Mouse (Mus musculus) forebrain, embryonic 12.5 days (tissue): ENCODE results near the gene Pnldc1. TPM values are rescaled to one million over a fixed set of nuclear protein-coding genes. Genes with fewer than 3 reads are reported as not detected.
A peak's percentile ranks its signal among the peaks of the same experiment; 100 is the strongest.
"Not testable (repeated sequence)": the region's sequence is repeated elsewhere in the genome, so short reads cannot be mapped to it uniquely, and the experiment has no call there.

Experiments used
- ATAC-seq: fragments of 200-750 bp; cut with Nextera tagmentation; 2 replicates; pipeline ENCODE4 v1.8.0; 2017; ENCODE audit warnings: moderate TSS enrichment; ENCODE audit not compliant: low FRiP score
- H3K27ac ChIP-seq: fragments of 300-500 bp; sonication (generic); 2 replicates; pipeline ENCODE4 v1.5.1; 2016; ENCODE audit warnings: mild to moderate bottlenecking
- H3K27me3 ChIP-seq: fragments of 300-500 bp; sonication (generic); 2 replicates; pipeline ENCODE4 v1.6.1; 2016; ENCODE audit warnings: mild to moderate bottlenecking
- H3K36me3 ChIP-seq: fragments of 300-500 bp; sonication (generic); replicated peaks from 2 replicates; pipeline ENCODE4 v1.6.1; 2016; ENCODE audit warnings: mild to moderate bottlenecking
- H3K4me1 ChIP-seq: fragments of 300-500 bp; sonication (generic); 2 replicates; pipeline ENCODE4 v1.6.1; 2016
- H3K4me2 ChIP-seq: fragments of 300-500 bp; sonication (generic); 2 replicates; pipeline ENCODE4 v1.6.1; 2016; ENCODE audit warnings: mild to moderate bottlenecking, moderate library complexity
- H3K4me3 ChIP-seq: fragments of 300-500 bp; sonication (generic); replicated peaks from 2 replicates; pipeline ENCODE4 v1.5.1; 2016; ENCODE audit warnings: mild to moderate bottlenecking
- H3K9ac ChIP-seq: fragments of 300-500 bp; sonication (generic); 2 replicates; pipeline ENCODE4 v1.6.1; 2016; ENCODE audit warnings: mild to moderate bottlenecking
- H3K9me3 ChIP-seq: fragments of 300-500 bp; sonication (generic); 2 replicates; pipeline ENCODE4 v1.6.1; 2016
- WGBS: fragments of 180-500 bp; shearing (Covaris S2); methylation state at CpG from one replicate; pipeline ENCODE4 v1.1.7; 2016; 5-methylcytosine and 5-hydroxymethylcytosine counted together
- polyA plus RNA-seq: library from polyadenylated mRNA; unstranded; fragments of >200 nt; fragmentation: Nextera tagmentation; extraction: Ambion mirVana; gene quantifications from 2 replicates; pipeline ENCODE4 v1.2.1, GENCODE M21; 2016

Pnldc1 gene
- polyA plus RNA-seq, 1 experiment from 2014 or later, result 2.5 TPM

DNA sequence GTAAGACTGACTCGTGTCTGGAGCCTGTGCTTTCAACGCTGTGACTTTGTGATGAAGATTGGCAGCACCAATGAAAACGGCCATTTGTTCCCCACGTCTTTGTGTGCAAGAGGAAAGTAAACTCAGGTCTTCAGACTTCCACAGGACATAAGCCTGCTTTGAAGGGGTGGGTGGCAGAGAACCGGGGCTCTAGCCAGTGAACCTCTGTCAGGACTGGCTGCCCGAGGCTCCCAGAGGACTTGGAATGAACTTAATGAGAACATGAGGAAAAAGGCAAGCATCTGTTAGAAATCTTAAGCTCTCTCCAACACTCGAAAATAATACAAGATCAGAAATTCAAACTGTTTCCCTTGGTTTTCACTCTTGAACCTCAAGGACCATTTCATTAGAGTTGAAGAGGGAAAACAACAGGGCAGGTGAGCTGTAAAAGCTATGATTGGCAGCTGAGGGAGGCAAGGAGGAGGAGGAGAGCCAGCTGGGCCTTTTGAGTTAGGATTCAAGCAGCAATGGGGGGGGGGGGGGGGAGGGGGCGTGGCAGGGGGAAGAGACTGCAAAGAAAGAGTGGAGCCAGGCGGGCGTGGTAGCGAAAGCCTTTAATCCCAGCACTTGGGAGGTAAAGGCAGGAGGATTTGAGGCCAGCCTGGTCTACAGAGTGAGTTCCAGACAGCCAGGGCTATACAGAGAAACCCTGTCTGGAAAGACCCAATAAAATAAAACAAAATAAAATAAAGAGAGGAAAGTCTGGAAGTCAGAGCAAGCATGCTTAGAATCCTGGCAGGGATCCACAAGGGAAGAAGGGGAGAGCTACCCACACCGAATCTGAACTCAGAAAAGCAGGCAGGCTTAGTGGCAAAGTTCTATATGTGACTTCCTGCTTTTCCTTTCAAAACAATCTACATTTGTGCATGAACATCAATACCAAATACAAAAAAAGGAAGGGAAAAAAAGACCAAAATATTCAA, 6.4 kb downstream of the Pnldc1 start:
- ATAC-seq, result peak; percentile 69; the same call in 1 of the 2 replicates
- Histone ChIP-seq H3K4me1 (peaks cover 11% of the 10 kb centered on the region), H3K9ac (0 out of 2 replicates have a peak overlapping the region, but pooled peaks have one; percentile 29), H3K27me3 (no peaks in the 10 kb centered on the region), H3K27ac (peak overlapping the region; percentile 79), H3K4me3 (no peak overlapping the region), H3K9me3 (no peaks in the 10 kb centered on the region), H3K36me3 (peaks cover 29% of the 10 kb centered on the region), H3K4me2 (no peak overlapping the region)
- WGBS, result 17% methylated on average over 11 of the region's 12 CpGs

- WGBS, result 96% methylated on average over 6 of the region's 6 CpGs
- no peak overlapping the region for H3K9ac ChIP-seq
- no peak overlapping the region for H3K4me2 ChIP-seq
- H3K27ac ChIP-seq, result no peak overlapping the region
- H3K4me3 ChIP-seq, result no peak overlapping the region
- peaks cover 29% of the 10 kb centered on the region for H3K36me3 ChIP-seq
- no peaks in the 10 kb centered on the region for H3K9me3 ChIP-seq
- H3K27me3 ChIP-seq, result no peaks in the 10 kb centered on the region
- ATAC-seq, result no peak
- H3K4me1 ChIP-seq, result peaks cover 11% of the 10 kb centered on the region
Observed at GRCm38 (mm10) chr17:12902291-12902690, 7.7 kb downstream of the Pnldc1 start.

DNA sequence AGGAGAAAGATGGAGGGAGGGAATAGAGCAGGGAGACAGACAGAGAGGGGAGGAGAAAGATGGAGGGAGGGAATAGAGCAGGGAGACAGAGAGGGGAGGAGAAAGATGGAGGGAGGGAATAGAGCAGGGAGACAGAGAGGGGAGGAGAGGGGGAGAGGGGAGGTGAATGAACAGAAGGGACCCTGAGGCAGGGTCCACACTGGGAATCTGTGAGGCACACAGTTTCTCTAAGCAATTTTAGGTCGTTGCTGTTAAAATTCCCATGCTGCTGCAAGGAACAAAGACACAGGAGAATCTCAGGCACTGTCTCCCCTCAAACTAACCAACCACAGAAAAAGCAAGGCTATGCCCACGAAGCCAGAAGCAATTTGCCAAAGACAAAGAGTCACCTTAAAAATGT, 11.4 kb downstream of the Pnldc1 start:
- H3K4me1 ChIP-seq, H3K9me3 ChIP-seq, H3K9ac ChIP-seq, H3K4me3 ChIP-seq, H3K27me3 ChIP-seq, H3K4me2 ChIP-seq, ATAC-seq: not testable (repeated sequence)
- Histone ChIP-seq H3K36me3 (peaks cover 23% of the 10 kb centered on the region), H3K27ac (peak overlapping the region; percentile 59; the same call in 1 of the 2 replicates)
- 33% methylated on average over 2 of the region's 2 CpGs for WGBS

DNA sequence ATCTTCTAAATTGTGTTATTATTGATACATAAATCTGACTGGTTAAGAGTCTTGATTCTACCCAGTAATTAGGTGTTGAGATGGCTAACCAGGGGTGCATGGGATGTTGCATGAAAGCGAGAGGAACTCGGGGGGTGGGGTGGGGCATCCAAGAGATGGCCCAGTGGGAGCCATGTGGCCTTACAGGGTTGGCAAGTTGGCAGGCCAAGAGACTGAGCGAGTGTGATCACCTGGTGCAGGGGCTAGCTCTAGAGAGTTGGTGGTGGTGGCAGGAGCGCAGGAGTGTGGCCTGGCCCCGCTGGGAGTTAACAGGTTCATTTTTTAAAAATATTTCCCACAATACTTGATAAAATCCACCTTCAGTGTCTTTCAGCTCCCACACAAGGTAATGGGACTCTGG, 12.4 kb downstream of the Pnldc1 start:
- ATAC-seq, result no peak
- Histone ChIP-seq H3K27ac (peak overlapping the region; percentile 56), H3K9me3 (no peaks in the 10 kb centered on the region), H3K4me1 (no peaks in the 10 kb centered on the region; the same call in 1 of the 2 replicates), H3K4me2 (no peak overlapping the region), H3K9ac (no peak overlapping the region), H3K36me3 (peaks cover 23% of the 10 kb centered on the region), H3K4me3 (no peak overlapping the region), H3K27me3 (no peaks in the 10 kb centered on the region)
- 85% methylated on average over 5 of the region's 5 CpGs for WGBS

DNA sequence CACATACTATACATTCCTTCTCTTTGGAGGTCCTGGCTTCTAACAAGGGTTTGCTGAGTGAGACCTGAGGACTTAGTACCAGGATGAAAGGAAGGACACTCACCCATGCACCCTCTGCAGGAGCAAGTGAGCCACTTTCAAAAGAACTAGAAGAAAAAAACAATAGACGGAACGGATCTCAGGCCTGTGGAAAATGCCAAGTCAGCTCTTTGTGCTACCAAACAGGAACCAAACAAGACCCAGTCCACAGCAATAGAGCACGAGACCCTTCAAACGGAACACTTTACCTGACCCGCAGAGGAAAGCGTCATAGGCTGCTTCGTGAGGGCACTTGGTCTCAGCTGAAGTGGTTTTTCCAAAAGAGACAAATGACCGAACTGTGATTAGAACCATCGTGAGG, 18.0 kb downstream of the Pnldc1 start:
- Histone ChIP-seq H3K27me3 (no peaks in the 10 kb centered on the region), H3K4me3 (no peak overlapping the region), H3K4me2 (no peak overlapping the region), H3K4me1 (no peaks in the 10 kb centered on the region), H3K27ac (no peak overlapping the region), H3K36me3 (peaks cover 16% of the 10 kb centered on the region), H3K9me3 (no peaks in the 10 kb centered on the region), H3K9ac (no peak overlapping the region)
- ATAC-seq, result no peak
- WGBS, result 90% methylated on average over 9 of the region's 9 CpGs

GRCm38 (mm10) chr17:12891054-12891453, 19.0 kb downstream of the Pnldc1 start:
- H3K9ac ChIP-seq, result no peak overlapping the region
- no peaks in the 10 kb centered on the region for H3K9me3 ChIP-seq
- no peaks in the 10 kb centered on the region for H3K4me1 ChIP-seq
- WGBS, result 89% methylated on average over 4 of the region's 4 CpGs
- H3K4me2 ChIP-seq, result no peak overlapping the region
- H3K27me3 ChIP-seq, result no peaks in the 10 kb centered on the region
- peaks cover 11% of the 10 kb centered on the region for H3K36me3 ChIP-seq
- no peak for ATAC-seq
- no peak overlapping the region for H3K27ac ChIP-seq
- no peak overlapping the region for H3K4me3 ChIP-seq

- no peaks in the 10 kb centered on the region for H3K4me1 ChIP-seq
- WGBS, result 87% methylated on average over 15 of the region's 15 CpGs
- no peak for ATAC-seq
- H3K9ac ChIP-seq, result no peak overlapping the region
- H3K27me3 ChIP-seq, result no peaks in the 10 kb centered on the region
- H3K4me2 ChIP-seq, result no peak overlapping the region
- no peak overlapping the region for H3K4me3 ChIP-seq
- no peaks in the 10 kb centered on the region for H3K9me3 ChIP-seq
- H3K27ac ChIP-seq, result no peak overlapping the region
- peaks cover 11% of the 10 kb centered on the region for H3K36me3 ChIP-seq
Observed at GRCm38 (mm10) chr17:12887021-12887775, 22.8 kb downstream of the Pnldc1 start.

DNA sequence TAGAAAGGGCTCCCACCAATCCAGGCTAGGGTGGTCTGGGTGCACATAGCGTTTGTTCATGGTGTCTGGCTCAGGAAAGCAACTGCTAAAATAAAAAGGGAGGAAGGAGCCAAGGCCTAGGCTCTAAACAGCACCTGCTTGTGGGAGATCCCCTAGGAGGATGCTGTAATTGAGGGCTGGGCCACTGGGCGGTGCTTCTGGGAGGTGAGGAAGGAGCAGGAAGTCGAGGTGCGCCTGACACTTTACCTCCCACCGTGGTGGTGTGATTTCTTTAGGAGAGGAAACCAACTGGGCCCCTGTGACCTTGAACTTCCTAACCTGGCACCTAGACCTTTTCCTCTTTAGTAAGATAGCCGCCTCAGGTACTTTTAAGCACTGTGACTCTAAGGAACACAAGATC, 23.4 kb downstream of the Pnldc1 start:
- 44% methylated on average over 6 of the region's 6 CpGs for WGBS
- Histone ChIP-seq H3K9me3 (no peaks in the 10 kb centered on the region), H3K27ac (no peak overlapping the region), H3K9ac (no peak overlapping the region), H3K4me1 (no peaks in the 10 kb centered on the region), H3K4me3 (no peak overlapping the region), H3K36me3 (peaks cover 11% of the 10 kb centered on the region), H3K27me3 (no peaks in the 10 kb centered on the region), H3K4me2 (no peak overlapping the region)
- no peak for ATAC-seq

DNA sequence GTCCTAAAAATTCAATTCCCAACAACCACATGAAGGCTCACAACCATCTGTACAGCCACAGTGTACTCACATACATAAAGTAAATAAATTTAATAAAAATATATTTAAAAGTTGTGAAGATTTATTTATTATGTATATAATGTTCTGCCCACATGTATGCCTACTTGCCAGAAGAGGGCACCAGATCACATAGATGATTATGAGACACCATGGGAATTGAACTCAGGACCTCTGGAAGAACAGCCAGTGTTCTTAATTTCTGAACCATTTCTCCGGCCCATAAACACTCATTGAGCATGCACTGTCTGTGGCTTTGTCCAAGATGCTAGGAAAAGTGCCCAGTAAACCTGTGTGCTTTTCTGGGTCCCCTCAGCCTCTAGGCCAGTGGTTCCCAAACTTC, 28.8 kb downstream of the Pnldc1 start:
- Histone ChIP-seq H3K27me3 (no peaks in the 10 kb centered on the region; the same call in 1 of the 2 replicates), H3K4me1 (peaks cover 3% of the 10 kb centered on the region; the same call in 1 of the 2 replicates), H3K27ac (no peak overlapping the region), H3K4me3 (no peak overlapping the region), H3K36me3 (no peaks in the 10 kb centered on the region), H3K4me2 (no peak overlapping the region), H3K9ac (no peak overlapping the region), H3K9me3 (no peaks in the 10 kb centered on the region)
- WGBS, result 94% methylated on average over 1 of the region's 1 CpGs
- no peak for ATAC-seq

- Histone ChIP-seq H3K9me3 (no peaks in the 10 kb centered on the region), H3K9ac (no peak overlapping the region), H3K27ac (no peak overlapping the region), H3K27me3 (no peaks in the 10 kb centered on the region; the same call in 1 of the 2 replicates), H3K4me2 (peak overlapping the region; percentile 2; the same call in 1 of the 2 replicates), H3K36me3 (no peaks in the 10 kb centered on the region), H3K4me3 (no peak overlapping the region), H3K4me1 (peaks cover 3% of the 10 kb centered on the region; the same call in 1 of the 2 replicates)
- 5% methylated on average over 14 of the region's 14 CpGs for WGBS
- peak; percentile 53; the same call in 1 of the 2 replicates for ATAC-seq
Observed at GRCm38 (mm10) chr17:12880178-12880577, 29.9 kb downstream of the Pnldc1 start.

GRCm38 (mm10) chr17:12875734-12876133, 34.3 kb downstream of the Pnldc1 start, which contains the start of gene Mrgprh:
Mrgprh (plus strand) TSS chr17:12876034.
- Histone ChIP-seq H3K27ac (no peak within 1 kb of the TSS), H3K9me3 (no peaks in the 10 kb centered on the region), H3K4me2 (no peak within 1 kb of the TSS), H3K4me3 (no peak within 1 kb of the TSS), H3K27me3 (no peaks in the 10 kb centered on the region; the same call in 1 of the 2 replicates), H3K9ac (no peak within 1 kb of the TSS), H3K36me3 (no peaks in the 10 kb centered on the region), H3K4me1 (peaks cover 3% of the 10 kb centered on the region; the same call in 1 of the 2 replicates)
- WGBS, result 78% methylated on average over 5 of the region's 5 CpGs
- no peak for ATAC-seq
